Mouse (Mus musculus): ENCODE results near the gene Gpam.

Gene Gpam

GRCm38 (mm10) chr19:55061951-55062350, 65.1 kb downstream of the Gpam start:
- DNase-seq (ENCODE audit: low spot score), result peak; percentile 24

GRCm38 (mm10) chr19:55061447-55061901, 65.6 kb downstream of the Gpam start:
- DNase-seq (ENCODE audit: low spot score), result no peak

- DNase-seq (ENCODE audit: low spot score), result peak; percentile 39
Observed at GRCm38 (mm10) chr19:55060964-55061363, 66.1 kb downstream of the Gpam start.

- no peak for DNase-seq (ENCODE audit: low spot score)
Observed at GRCm38 (mm10) chr19:55057483-55057882, 69.6 kb downstream of the Gpam start.

- DNase-seq (ENCODE audit: low spot score), result no peak
Observed at GRCm38 (mm10) chr19:55055634-55056269, 71.3 kb downstream of the Gpam start.

- DNase-seq (ENCODE audit: low spot score), result no peak
Observed at GRCm38 (mm10) chr19:55053163-55053562, 73.9 kb downstream of the Gpam start.

GRCm38 (mm10) chr19:55037406-55037805, 89.6 kb downstream of the Gpam start:
- DNase-seq (ENCODE audit: low spot score), result no peak

- no peak for DNase-seq (ENCODE audit: low spot score)
Observed at GRCm38 (mm10) chr19:55018872-55019271, 108.2 kb downstream of the Gpam start.
